Mouse (Mus musculus): Measurements from ENCODE around the gene Rapgef4.
"Not testable (repeated sequence)": the region's sequence is repeated elsewhere in the genome, so short reads cannot be mapped to it uniquely, and the experiment has no call there.

Rapgef4 gene

GRCm38 (mm10) chr2:72026506-72026905 is 45.5 kb downstream of the Rapgef4 start:
- no peak for DNase-seq (ENCODE audit: low read depth, low spot score)

- DNase-seq (ENCODE audit: low read depth, low spot score), result no peak
Observed at GRCm38 (mm10) chr2:72029081-72029480, 48.0 kb downstream of the Rapgef4 start.

- DNase-seq (ENCODE audit: low read depth, low spot score), result no peak
Observed at GRCm38 (mm10) chr2:72029586-72030144, 48.6 kb downstream of the Rapgef4 start.

- no peak for DNase-seq (ENCODE audit: low read depth, low spot score)
Observed at GRCm38 (mm10) chr2:72031717-72032116, 50.7 kb downstream of the Rapgef4 start.

GRCm38 (mm10) chr2:72035616-72036015 is 54.6 kb downstream of the Rapgef4 start:
- DNase-seq (ENCODE audit: low read depth, low spot score), result peak; percentile 57

- no peak for DNase-seq (ENCODE audit: low read depth, low spot score)
Observed at GRCm38 (mm10) chr2:72037357-72037756, 56.3 kb downstream of the Rapgef4 start.

- DNase-seq (ENCODE audit: low read depth, low spot score), result peak; percentile 84
Observed at GRCm38 (mm10) chr2:72038235-72038634, 57.2 kb downstream of the Rapgef4 start.

- no peak for DNase-seq (ENCODE audit: low read depth, low spot score)
Observed at GRCm38 (mm10) chr2:72038651-72039251, 57.7 kb downstream of the Rapgef4 start.

GRCm38 (mm10) chr2:72039522-72040045 is 58.5 kb downstream of the Rapgef4 start:
- no peak for DNase-seq (ENCODE audit: low read depth, low spot score)

- no peak for DNase-seq (ENCODE audit: low read depth, low spot score)
Observed at GRCm38 (mm10) chr2:72041087-72041486, 60.0 kb downstream of the Rapgef4 start.

- no peak for DNase-seq (ENCODE audit: low read depth, low spot score)
Observed at GRCm38 (mm10) chr2:72042093-72042492, 61.1 kb downstream of the Rapgef4 start.

GRCm38 (mm10) chr2:72044191-72044590 is 63.2 kb downstream of the Rapgef4 start:
- no peak for DNase-seq (ENCODE audit: low read depth, low spot score)

GRCm38 (mm10) chr2:72045024-72045423 is 64.0 kb downstream of the Rapgef4 start:
- no peak for DNase-seq (ENCODE audit: low read depth, low spot score)

- no peak for DNase-seq (ENCODE audit: low read depth, low spot score)
Observed at GRCm38 (mm10) chr2:72045659-72046058, 64.6 kb downstream of the Rapgef4 start.

GRCm38 (mm10) chr2:72050451-72050850 is 69.4 kb downstream of the Rapgef4 start:
- DNase-seq (ENCODE audit: low read depth, low spot score), result no peak

- DNase-seq (ENCODE audit: low read depth, low spot score), result no peak
Observed at GRCm38 (mm10) chr2:72054280-72054679, 73.2 kb downstream of the Rapgef4 start.

- DNase-seq (ENCODE audit: low read depth, low spot score), result no peak
Observed at GRCm38 (mm10) chr2:72054736-72055135, 73.7 kb downstream of the Rapgef4 start.

GRCm38 (mm10) chr2:72055476-72055875 is 74.4 kb downstream of the Rapgef4 start:
- no peak for DNase-seq (ENCODE audit: low read depth, low spot score)

GRCm38 (mm10) chr2:72056081-72056874 is 75.2 kb downstream of the Rapgef4 start:
- DNase-seq (ENCODE audit: low read depth, low spot score), result no peak

GRCm38 (mm10) chr2:72062931-72063330 is 81.9 kb downstream of the Rapgef4 start:
- no peak for DNase-seq (ENCODE audit: low read depth, low spot score)

GRCm38 (mm10) chr2:72068505-72068904 is 87.5 kb downstream of the Rapgef4 start:
- no peak for DNase-seq (ENCODE audit: low read depth, low spot score)

GRCm38 (mm10) chr2:72070086-72070485 is 89.0 kb downstream of the Rapgef4 start:
- DNase-seq (ENCODE audit: low read depth, low spot score), result no peak

GRCm38 (mm10) chr2:72073121-72073520 is 92.1 kb downstream of the Rapgef4 start:
- not testable (repeated sequence) for DNase-seq (ENCODE audit: low read depth, low spot score)

Data from CD4-positive, CD25-positive, alpha-beta regulatory T cell, adult 2 months (primary cell).